Mouse (Mus musculus) cerebellum, adult 2 months (tissue): Measurements from ENCODE around the gene Ugdh.

Source experiments
- CTCF ChIP-seq: fragments of 200-500 bp; IDR thresholded peaks from 2 replicates; pipeline ENCODE4 v1.5.1; 2011; ENCODE audit warnings: low read depth, mild to moderate bottlenecking, control low read depth, low read length, moderate library complexity, borderline replicate concordance; ENCODE audit not compliant: insufficient read depth
- POLR2A ChIP-seq: fragments of 200-500 bp; IDR thresholded peaks from 2 replicates; pipeline ENCODE4 v1.6.1; 2011; ENCODE audit warnings: low read length, control low read depth, borderline replicate concordance; ENCODE audit not compliant: insufficient read depth

DNA sequence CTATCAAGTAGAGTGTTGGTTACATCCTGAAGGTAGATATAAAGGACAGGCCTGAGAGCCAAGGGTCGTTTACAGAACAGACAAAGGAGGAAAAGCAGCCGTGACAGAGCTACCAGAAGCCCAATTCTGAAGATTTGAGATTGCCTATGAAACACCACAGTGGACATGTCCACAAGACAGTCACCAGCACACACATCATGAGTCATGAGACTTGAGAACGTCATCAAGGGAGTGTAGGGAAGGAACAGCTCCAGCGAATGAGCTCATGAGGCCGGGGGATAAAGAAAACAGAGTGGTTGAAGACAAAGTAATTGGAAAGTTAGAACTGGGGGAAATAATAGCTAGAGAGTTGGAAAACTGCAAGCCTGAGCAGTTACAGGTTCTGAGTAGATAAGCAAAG lies 22.1 kb upstream of the Ugdh start:
- TF ChIP-seq CTCF (no peak), POLR2A (no peak)
